17 mouse cellular contexts compared by ENCODE assay signal in the genomic region with DNA sequence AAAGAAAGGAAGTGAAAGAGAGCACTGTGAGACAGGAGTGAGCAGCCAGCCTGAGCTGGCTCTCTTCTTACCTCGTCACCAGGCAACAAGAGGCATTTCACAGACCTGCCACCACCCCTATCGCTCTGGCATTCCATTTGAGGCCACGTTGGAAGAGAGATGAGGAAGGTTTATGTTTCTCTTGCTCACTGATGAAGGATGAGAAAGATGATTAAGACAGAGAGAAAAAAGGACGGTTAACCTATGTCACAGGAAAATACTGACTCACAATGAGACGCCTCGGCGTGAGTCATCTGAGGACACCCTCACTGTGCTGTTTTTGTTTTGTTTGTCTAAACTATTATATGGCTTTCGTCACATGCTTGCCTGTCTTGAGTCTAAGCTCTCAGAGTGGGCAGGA.
A peak's percentile ranks its signal among the peaks of the same experiment; 100 is the strongest.
DNase-seq lines count a peak whose midpoint lies in the region; TF ChIP-seq lines count a peak whose summit lies in the region.
"Had no signal": no experiment of that assay in that cellular context is flagged by ENCODE, and none has a peak within 500 bp of the region (broad histone marks: within the 10 kb centered on the region; RNA-seq: fewer than 3 reads in every experiment).

No protein-coding gene starts in this region.

- intact Hi-C loops in left cerebral cortex, adult 2 months (cut with DNase I) = no loop called here

- H3K36me3 ChIP-seq in C2C12 (ENCODE audit: control insufficient read depth, insufficient read depth) = no peaks in the 10 kb centered on the region
- H3K36me3 ChIP-seq: embryonic facial prominence, embryonic 15.5 days; hindbrain, embryonic 15.5 days; liver, embryonic 13.5 days had no signal

- no peak overlapping the region for H3K4me3 ChIP-seq in left cerebral cortex, adult 2 months
- H3K4me3 ChIP-seq in C2C12 (ENCODE audit: insufficient read depth, poor library complexity, severe bottlenecking) = no peak overlapping the region
- H3K4me3 ChIP-seq: embryonic facial prominence, embryonic 15.5 days; gastrocnemius, adult 2 months; hindbrain, embryonic 15.5 days; liver, embryonic 13.5 days had no signal

- no peak overlapping the region for H3ac ChIP-seq in C2C12 (ENCODE audit: control insufficient read depth, insufficient read length, low read depth)

- peak; percentile 1 to 5 for DNase-seq in left cerebral cortex, adult 18-20 months (ENCODE audit: low spot score in 2 of 2)
- DNase-seq in left cerebral cortex, adult 2 months (ENCODE audit: extremely low spot score in 1 of 2, low spot score in 2 of 2) = no peak
- peak; percentile 55 for DNase-seq in CD4-positive, CD25-positive, alpha-beta regulatory T cell, adult 2 months (ENCODE audit: low read depth, low spot score)
- DNase-seq in induced T-regulatory cell, adult 2 months (ENCODE audit: low read depth) = peak; percentile 81
- no peak for DNase-seq in c-Kit-positive CD71-positive TER-119-positive erythroid progenitor cells, embryonic 14.5 days (ENCODE audit: low spot score)
- no peak for DNase-seq in kidney, postnatal 25 days
- DNase-seq: adrenal gland, postnatal 10 days; cerebellum, adult 9-10 months; gastrocnemius, adult 2 months; kidney, postnatal 4 days; liver, embryonic 13.5 days; lung, adult 2 months; lung, postnatal 14 days; thymus, postnatal 25 days had no signal

- no peak overlapping the region for H3K27ac ChIP-seq in left cerebral cortex, adult 2 months
- H3K27ac ChIP-seq: embryonic facial prominence, embryonic 15.5 days; gastrocnemius, adult 2 months; hindbrain, embryonic 15.5 days; liver, embryonic 13.5 days had no signal

- H3K79me2 ChIP-seq in C2C12 (ENCODE audit: control insufficient read depth, insufficient read depth) = no peaks in the 10 kb centered on the region

- no peaks in the 10 kb centered on the region for H3K79me3 ChIP-seq in C2C12 (ENCODE audit: low read depth)

- no peak for TF ChIP-seq CTCF in left cerebral cortex, adult 2 months (IDR thresholded peaks at IDR 0.05)
- no peak for TF ChIP-seq CTCF in C2C12 (IDR thresholded peaks at IDR 0.05; ENCODE audit: control insufficient read depth, insufficient read depth, insufficient read length)

- H3K27me3 ChIP-seq in C2C12 (ENCODE audit: control insufficient read depth, insufficient read depth, insufficient read length) = no peaks in the 10 kb centered on the region
- H3K27me3 ChIP-seq: embryonic facial prominence, embryonic 15.5 days; hindbrain, embryonic 15.5 days; liver, embryonic 13.5 days had no signal

TF ChIP-seq in C2C12, 6 proteins besides CTCF, POLR2A, EP300 and RAD21:
- TF ChIP-seq MAX (IDR thresholded peaks at IDR 0.05) (no peak), CEBPB (IDR thresholded peaks at IDR 0.05; ENCODE audit: low read depth) (no peak), FOSL1 (IDR thresholded peaks at IDR 0.05; ENCODE audit: insufficient read depth, low read length, poor library complexity, severe bottlenecking) (peak; percentile 67), USF1 (IDR thresholded peaks at IDR 0.05; ENCODE audit: low read depth) (no peak), MYOD1 (IDR thresholded peaks at IDR 0.05; ENCODE audit: control insufficient read depth, insufficient read length, low read depth) (no peak), MYOG (IDR thresholded peaks at IDR 0.05; ENCODE audit: control insufficient read depth, extremely low read depth, insufficient read length) (no peak)
TF ChIP-seq in C2C12: peak in this region for 1.

Comparison
In these comparisons a context has a peak if more than half of its experiments do, and no peak if none do; other contexts are left out.
1. DNase-seq: peak in left cerebral cortex, adult 18-20 months (2 of 2), CD4-positive, CD25-positive, alpha-beta regulatory T cell, adult 2 months (single experiment) and induced T-regulatory cell, adult 2 months (single experiment); none in left cerebral cortex, adult 2 months (0 of 2), c-Kit-positive CD71-positive TER-119-positive erythroid progenitor cells, embryonic 14.5 days (single experiment) and kidney, postnatal 25 days (0 of 2).